Mouse (Mus musculus): ENCODE measurements around the gene Dazap2. TPM values are rescaled to one million over a fixed set of nuclear protein-coding genes. Genes with fewer than 3 reads are reported as not detected.
A peak's percentile ranks its signal among the peaks of the same experiment; 100 is the strongest.

The Dazap2 gene
- total and polyA plus RNA-seq, 3 experiments, result 100 to 341 (median 233) TPM

- H3K36me3 ChIP-seq (ENCODE audit: control insufficient read depth in 1 of 2, insufficient read depth in 2 of 2, low read length in 2 of 2), result peaks cover 0 to 30% of the 10 kb centered on the region in 2 experiments; a peak in 2 of 4 replicates
- no peaks in the 10 kb centered on the region for H3K9me3 ChIP-seq (replicated peaks; ENCODE audit: insufficient read depth, low read length)
- H3K9ac ChIP-seq (ENCODE audit: control insufficient read depth, low read depth, low read length, poor library complexity, severe bottlenecking), result no peak overlapping the region
- no peak for TF ChIP-seq TBP (IDR thresholded peaks at IDR 0.05; ENCODE audit: low read depth, low read length)
- no peak for TF ChIP-seq ZMIZ1 (IDR thresholded peaks at IDR 0.05; ENCODE audit: low read depth, low read length)
- TF ChIP-seq UBTF (IDR thresholded peaks at IDR 0.05; ENCODE audit: borderline replicate concordance, insufficient read depth, low read depth, low read length), result no peak
- TF ChIP-seq GABPA (IDR thresholded peaks at IDR 0.05; ENCODE audit: low read depth, low read length), result no peak
- no peak for TF ChIP-seq NRF1 (IDR thresholded peaks at IDR 0.05; ENCODE audit: insufficient read depth, low read depth, low read length, poor library complexity, severe bottlenecking)
- TF ChIP-seq SMC3 (IDR thresholded peaks at IDR 0.05; ENCODE audit: low read depth, low read length), result no peak
- 0 out of 2 replicates have a peak, but pooled peaks have one; percentile 2 for TF ChIP-seq ZNF384 (IDR thresholded peaks at IDR 0.05; ENCODE audit: low read depth, low read length)
- no peaks in the 10 kb centered on the region; a peak in 1 of 4 replicates for H3K4me1 ChIP-seq (ENCODE audit: control insufficient read depth in 1 of 2, insufficient read depth in 2 of 2, low read length in 2 of 2)
- H3K27ac ChIP-seq (ENCODE audit: control insufficient read depth, low read depth, low read length), result no peak overlapping the region
- DNase-seq (ENCODE audit: low read depth, low spot score), result no peak
- no peaks in the 10 kb centered on the region for H3K79me2 ChIP-seq (ENCODE audit: control insufficient read depth, insufficient read depth, low read length, poor library complexity)
- H3K27me3 ChIP-seq (ENCODE audit: control insufficient read depth in 1 of 2, insufficient read depth in 2 of 2, low read length in 2 of 2), result no peaks in the 10 kb centered on the region
- H3K4me3 ChIP-seq (ENCODE audit: control insufficient read depth in 1 of 2, insufficient read depth in 1 of 2, low read depth in 2 of 2, low read length in 2 of 2), result no peak overlapping the region
These were observed 39.1 kb downstream of the Dazap2 start for GRCm38 (mm10) chr15:100654271-100654670.

GRCm38 (mm10) chr15:100655201-100655600 is 40.1 kb downstream of the Dazap2 start:
- H3K4me3 ChIP-seq (ENCODE audit: control insufficient read depth in 1 of 2, insufficient read depth in 1 of 2, low read depth in 2 of 2, low read length in 2 of 2), result no peak overlapping the region
- H3K27ac ChIP-seq (ENCODE audit: control insufficient read depth, low read depth, low read length), result no peak overlapping the region
- H3K9ac ChIP-seq (ENCODE audit: control insufficient read depth, low read depth, low read length, poor library complexity, severe bottlenecking), result no peak overlapping the region
- no peak for DNase-seq (ENCODE audit: low read depth, low spot score)
- TF ChIP-seq CTCF (IDR thresholded peaks at IDR 0.05 in 2 of 3, conservative IDR thresholded peaks at IDR 0.05 in 1 of 3; ENCODE audit: control insufficient read depth in 1 of 3, insufficient read depth in 1 of 3, low read depth in 2 of 3, low read length in 3 of 3, poor library complexity in 1 of 3, severe bottlenecking in 1 of 3) (no peak), SIN3A (IDR thresholded peaks at IDR 0.05; ENCODE audit: low read length) (no peak), MXI1 (IDR thresholded peaks at IDR 0.05; ENCODE audit: low read depth, low read length) (no peak), ELF1 (IDR thresholded peaks at IDR 0.05; ENCODE audit: low read depth, low read length) (no peak), POLR2A (IDR thresholded peaks at IDR 0.05; ENCODE audit: control insufficient read depth in 1 of 2, insufficient read depth in 1 of 2, low read depth in 1 of 2, low read length in 2 of 2, poor library complexity in 1 of 2) (no peak), TBP (IDR thresholded peaks at IDR 0.05; ENCODE audit: low read depth, low read length) (no peak), ZNF384 (IDR thresholded peaks at IDR 0.05; ENCODE audit: low read depth, low read length) (no peak), GABPA (IDR thresholded peaks at IDR 0.05; ENCODE audit: low read depth, low read length) (no peak), ZC3H11A (IDR thresholded peaks at IDR 0.05; ENCODE audit: low read depth, low read length) (no peak), ETS1 (IDR thresholded peaks at IDR 0.05; ENCODE audit: low read depth, low read length) (no peak), USF1 (IDR thresholded peaks at IDR 0.05; ENCODE audit: low read depth, low read length) (no peak), NELFE (IDR thresholded peaks at IDR 0.05; ENCODE audit: low read depth, low read length) (no peak), HCFC1 (IDR thresholded peaks at IDR 0.05; ENCODE audit: low read depth, low read length) (no peak), NRF1 (IDR thresholded peaks at IDR 0.05; ENCODE audit: insufficient read depth, low read depth, low read length, poor library complexity, severe bottlenecking) (no peak), MAFK (IDR thresholded peaks at IDR 0.05; ENCODE audit: borderline replicate concordance, low read depth, low read length) (no peak)
- H3K27me3 ChIP-seq (ENCODE audit: control insufficient read depth in 1 of 2, insufficient read depth in 2 of 2, low read length in 2 of 2), result no peaks in the 10 kb centered on the region
- no peaks in the 10 kb centered on the region; a peak in 1 of 4 replicates for H3K4me1 ChIP-seq (ENCODE audit: control insufficient read depth in 1 of 2, insufficient read depth in 2 of 2, low read length in 2 of 2)
- no peaks in the 10 kb centered on the region for H3K79me2 ChIP-seq (ENCODE audit: control insufficient read depth, insufficient read depth, low read length, poor library complexity)
- no peaks in the 10 kb centered on the region for H3K9me3 ChIP-seq (replicated peaks; ENCODE audit: insufficient read depth, low read length)
- H3K36me3 ChIP-seq (ENCODE audit: control insufficient read depth in 1 of 2, insufficient read depth in 2 of 2, low read length in 2 of 2), result peaks cover 0 to 30% of the 10 kb centered on the region in 2 experiments; a peak in 2 of 4 replicates

All from MEL (cell line).